In genomic region chr8:80494819-80495218, GRCm38 (mm10) we compare ENCODE assay signal across 13 mouse cellular contexts. TPM values are rescaled to one million over a fixed set of nuclear protein-coding genes. Genes with fewer than 3 reads are reported as not detected.
DNase-seq lines count a peak whose midpoint lies in the region; ATAC-seq and TF ChIP-seq lines count a peak whose summit lies in the region.
"Had no signal": no experiment of that assay in that cellular context is flagged by ENCODE, and none has a peak within 500 bp of the region (broad histone marks: within the 10 kb centered on the region; RNA-seq: fewer than 3 reads in every experiment).

No protein-coding gene starts in this region.

- H3K9me3 ChIP-seq in kidney, embryonic 16.5 days (ENCODE audit: low read length), result no peaks in the 10 kb centered on the region
- H3K9me3 ChIP-seq in G1E (replicated peaks), result no peaks in the 10 kb centered on the region

- no peak overlapping the region for H3K4me2 ChIP-seq in kidney, embryonic 16.5 days (replicated peaks; ENCODE audit: low read depth, low read length)

- no peaks in the 10 kb centered on the region for H3K27me3 ChIP-seq in kidney, embryonic 16.5 days (ENCODE audit: insufficient read depth, low read length)
- no peaks in the 10 kb centered on the region for H3K27me3 ChIP-seq in G1E (ENCODE audit: insufficient read depth, low read length)

- ATAC-seq in kidney, embryonic 16.5 days (ENCODE audit: low FRiP score, low TSS enrichment), result peak; percentile 71; the same call in 1 of the 2 replicates
- no peak for ATAC-seq in G1E (ENCODE audit: extremely low read depth, insufficient number of reproducible peaks, low FRiP score, poor library complexity, severe bottlenecking)

- WGBS in kidney, embryonic 16.5 days, result 80% methylated on average over 5 of the region's 5 CpGs
- WGBS in bone marrow, adult 2 months, result 51% methylated on average over 5 of the region's 5 CpGs

- TF ChIP-seq POLR2A in bone marrow, adult 2 months (IDR thresholded peaks at IDR 0.05; ENCODE audit: borderline replicate concordance, control insufficient read depth, low read depth, low read length), result no peak

- no peak overlapping the region for H3K27ac ChIP-seq in kidney, embryonic 16.5 days (ENCODE audit: low read length)
- H3K27ac ChIP-seq in bone marrow, adult 2 months (ENCODE audit: control insufficient read depth, insufficient read depth, low read depth, low read length, poor library complexity), result peak overlapping the region; percentile 95

- H3K36me3 ChIP-seq in kidney, embryonic 16.5 days (ENCODE audit: insufficient read depth, low read length), result no peaks in the 10 kb centered on the region
- peaks cover 24% of the 10 kb centered on the region for H3K36me3 ChIP-seq in G1E (replicated peaks)

- no peak for DNase-seq in kidney, adult 11 months
- DNase-seq in G1E (ENCODE audit: low spot score) (no peak), liver (peak; percentile 62)
- DNase-seq in layer of hippocampus, adult 18-20 months (ENCODE audit: low spot score in 2 of 2), result no peak
- DNase-seq in B cell, adult 2 months, result no peak
- DNase-seq in retina, postnatal 1 day, result no peak
- DNase-seq: gastrocnemius, postnatal 25 days; heart, postnatal 36 days; lung, adult 2 months; right cerebral cortex, adult 18-20 months had no signal

- 0 out of 2 replicates have a peak, but pooled peaks cover 5% of the 10 kb centered on the region for H3K4me1 ChIP-seq in kidney, embryonic 16.5 days (ENCODE audit: insufficient read depth, low read length)
- peaks cover 67% of the 10 kb centered on the region for H3K4me1 ChIP-seq in G1E (ENCODE audit: insufficient read depth, low read depth, low read length)
- H3K4me1 ChIP-seq in bone marrow, adult 2 months (ENCODE audit: control insufficient read depth, insufficient read depth, low read length), result no peaks in the 10 kb centered on the region; the same call in 1 of the 2 replicates

- H3K9ac ChIP-seq in kidney, embryonic 16.5 days (replicated peaks; ENCODE audit: low read length), result no peak overlapping the region

- no peak overlapping the region for H3K4me3 ChIP-seq in kidney, embryonic 16.5 days (ENCODE audit: low read length)
- peak overlapping the region; percentile 68 for H3K4me3 ChIP-seq in G1E (ENCODE audit: low read depth, low read length)
- peak overlapping the region; percentile 92 for H3K4me3 ChIP-seq in bone marrow, adult 2 months (replicated peaks; ENCODE audit: control insufficient read depth, low read depth, low read length)
- H3K4me3 ChIP-seq: myocyte had no signal

- TF ChIP-seq CTCF in G1E (IDR thresholded peaks at IDR 0.05; ENCODE audit: low read depth, low read length), result no peak
- no peak for TF ChIP-seq CTCF in bone marrow, adult 2 months (IDR thresholded peaks at IDR 0.05; ENCODE audit: control insufficient read depth, insufficient read depth, low read length)

RNA-seq across cellular contexts. Expression of gene Gypa, which starts 1.2 kb away (rescaled TPM):
- 4.9 and 5.7 TPM in 2 replicates for polyA plus RNA-seq in kidney, embryonic 16.5 days (2015; fragmentation: Nextera tagmentation; extraction: Ambion mirVana)
- total RNA-seq in G1E (2014; fragmentation: Nextera tagmentation) (161 and 227 TPM in 2 replicates), G1E (2017) (35.0 and 39.1 TPM in 2 replicates)
- 2.2 and 3.5 TPM in 2 replicates for polyA plus RNA-seq in G1E (2012)
- 235 and 524 TPM in 2 replicates for polyA plus RNA-seq in bone marrow, adult 2 months (2011; ENCODE audit: insufficient read depth, insufficient read length, low replicate concordance, missing spikeins)
- total RNA-seq in layer of hippocampus, adult 18-20 months (2021), result under 1 TPM in 1 of 2 experiments, not detected in 1; 0.17 TPM
- polyA plus RNA-seq: myocyte had no signal

Comparison
In these comparisons a context has a peak if more than half of its experiments do, and no peak if none do; other contexts are left out.
1. RNA of gene Gypa, which starts 1.2 kb away (polyA plus RNA-seq): 235 to 524 TPM in bone marrow, adult 2 months; 4.9 to 5.7 TPM in kidney, embryonic 16.5 days and 2.2 to 3.5 TPM in G1E; every median in the first group is over 10 times any median in the second.